Mouse (Mus musculus) limb, embryonic 14.5 days (tissue): ENCODE results near the gene 1600015I10Rik. TPM values are rescaled to one million over a fixed set of nuclear protein-coding genes. Genes with fewer than 3 reads are reported as not detected.
"Not testable (repeated sequence)": the region's sequence is repeated elsewhere in the genome, so short reads cannot be mapped to it uniquely, and the experiment has no call there.

ENCODE experiments used
- ATAC-seq: fragments of 200-750 bp; cut with Nextera tagmentation; 2 replicates; pipeline ENCODE4 v1.8.0; 2017; ENCODE audit warnings: low read depth, moderate number of reproducible peaks, moderate TSS enrichment; ENCODE audit not compliant: low FRiP score
- DNase-seq: peaks from one replicate; pipeline ENCODE4 v3.0.0-alpha.2; 2015; ENCODE audit warnings: low spot score
- H3K27ac ChIP-seq: fragments of 300-500 bp; sonication (generic); replicated peaks from 2 replicates; pipeline ENCODE4 v1.5.1; 2014; ENCODE audit warnings: low read depth, mild to moderate bottlenecking, low read length, moderate library complexity, mixed read lengths
- H3K27me3 ChIP-seq: fragments of 300-500 bp; sonication (generic); 2 replicates; pipeline ENCODE4 v1.6.1; 2014; ENCODE audit warnings: low read length, mixed read lengths; ENCODE audit not compliant: control insufficient read depth, insufficient read depth
- H3K36me3 ChIP-seq: fragments of 300-500 bp; sonication (generic); 2 replicates; pipeline ENCODE4 v1.6.1; 2014; ENCODE audit warnings: mild to moderate bottlenecking, low read length, moderate library complexity, mixed read lengths; ENCODE audit not compliant: control insufficient read depth, insufficient read depth
- H3K4me1 ChIP-seq: fragments of 300-500 bp; sonication (generic); 2 replicates; pipeline ENCODE4 v1.6.1; 2014; ENCODE audit warnings: antibody characterized with exemption, low read length, mixed read lengths; ENCODE audit not compliant: control insufficient read depth, insufficient read depth
- H3K4me2 ChIP-seq: fragments of 300-500 bp; sonication (generic); replicated peaks from 2 replicates; pipeline ENCODE4 v1.6.1; 2014; ENCODE audit warnings: low read depth, mild to moderate bottlenecking, low read length, moderate library complexity; ENCODE audit not compliant: severe bottlenecking
- H3K4me3 ChIP-seq: fragments of 300-500 bp; sonication (generic); replicated peaks from 2 replicates; pipeline ENCODE4 v1.5.1; 2014; ENCODE audit warnings: low read length
- H3K9ac ChIP-seq: fragments of 300-500 bp; sonication (generic); 2 replicates; pipeline ENCODE4 v1.6.1; 2014; ENCODE audit warnings: mild to moderate bottlenecking, low read depth, low read length, moderate library complexity; ENCODE audit not compliant: severe bottlenecking
- H3K9me3 ChIP-seq: fragments of 300-500 bp; sonication (generic); 2 replicates; pipeline ENCODE4 v1.6.1; 2016; ENCODE audit warnings: low read length; ENCODE audit not compliant: control insufficient read depth
- POLR2A ChIP-seq: fragments of 200-500 bp; IDR thresholded peaks from 2 replicates; pipeline ENCODE4 v1.8.0; 2012; ENCODE audit warnings: inconsistent platforms, mild to moderate bottlenecking, moderate library complexity, borderline replicate concordance; ENCODE audit not compliant: insufficient read depth, insufficient read length; ENCODE audit errors: extremely low read depth
- WGBS: fragments of 180-500 bp; shearing (Covaris S2); extraction: QIAGEN DNeasy Blood & Tissue Kit; methylation state at CpG from one replicate; pipeline ENCODE4 v1.1.7; 2014; 5-methylcytosine and 5-hydroxymethylcytosine counted together
- polyA plus RNA-seq, 2 experiments: library from polyadenylated mRNA; depleted of rRNA in 1 of 2; stranded (reverse) in 1 of 2; unstranded in 1 of 2; fragments of >200 nt; fragmentation: Nextera tagmentation in 1 of 2; extraction: Ambion mirVana in 1 of 2; gene quantifications; 2 replicates each; pipeline versions ENCODE4 v1.2.1 to v1.2.3; 2012 to 2014

The 1600015I10Rik gene
- polyA plus RNA-seq, 2 experiments = 0.04 TPM; not detected in 1

DNA sequence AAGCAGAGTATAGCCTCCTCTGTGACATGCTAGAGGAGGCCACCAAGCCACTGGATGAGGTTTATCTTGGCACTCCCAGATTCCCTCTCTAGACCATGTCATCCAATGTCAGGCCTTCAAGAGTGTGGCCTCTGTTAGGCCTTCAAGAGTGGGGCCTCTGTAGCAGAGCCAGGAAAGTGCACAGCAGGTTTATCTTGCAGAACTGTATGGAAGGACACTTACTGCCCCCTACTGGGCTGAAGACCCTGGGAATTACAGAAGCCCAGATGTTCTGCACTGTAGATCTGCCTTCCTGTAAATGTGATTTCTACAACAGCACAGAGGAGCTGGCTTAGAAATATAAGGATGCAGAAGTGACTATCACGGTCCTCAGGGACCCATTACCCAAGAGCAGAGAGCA, 25.3 kb downstream of the 1600015I10Rik start:
- Histone ChIP-seq H3K9me3 (no peaks in the 10 kb centered on the region), H3K27me3 (no peaks in the 10 kb centered on the region), H3K4me2 (no peak overlapping the region), H3K9ac (no peak overlapping the region), H3K4me1 (no peaks in the 10 kb centered on the region), H3K27ac (no peak overlapping the region), H3K36me3 (no peaks in the 10 kb centered on the region), H3K4me3 (no peak overlapping the region)
- ATAC-seq = no peak
- 46% methylated on average over 1 of the region's 1 CpGs for WGBS
- DNase-seq = peak; percentile 52
- TF ChIP-seq POLR2A = no peak

DNA sequence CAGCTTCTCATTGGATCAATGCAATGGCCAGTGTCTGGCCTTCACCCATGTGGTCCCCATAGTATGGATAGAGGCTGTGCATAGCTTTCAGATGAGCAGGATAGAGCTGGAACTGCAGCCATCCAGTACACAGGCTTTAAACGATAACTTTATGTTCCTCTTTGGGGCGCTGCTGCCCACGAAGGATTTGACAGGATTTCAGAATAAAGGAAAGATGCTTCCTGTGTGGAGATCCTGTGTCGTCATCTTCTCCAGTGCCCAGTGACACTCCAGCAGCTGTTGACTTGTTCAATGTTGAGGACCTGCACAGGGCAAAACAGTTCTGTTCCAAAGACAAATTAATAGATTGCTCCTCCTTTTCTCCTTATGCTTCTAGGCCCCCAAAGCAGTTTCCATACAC, 27.1 kb downstream of the 1600015I10Rik start:
- no peaks in the 10 kb centered on the region for H3K36me3 ChIP-seq
- H3K4me1 ChIP-seq = no peaks in the 10 kb centered on the region
- TF ChIP-seq POLR2A = no peak
- H3K4me2 ChIP-seq = no peak overlapping the region
- no peak for ATAC-seq
- no peaks in the 10 kb centered on the region for H3K27me3 ChIP-seq
- no peaks in the 10 kb centered on the region for H3K9me3 ChIP-seq
- no peak overlapping the region for H3K4me3 ChIP-seq
- no peak overlapping the region for H3K27ac ChIP-seq
- WGBS = 85% methylated on average over 4 of the region's 4 CpGs
- no peak overlapping the region for H3K9ac ChIP-seq
- DNase-seq = no peak

DNA sequence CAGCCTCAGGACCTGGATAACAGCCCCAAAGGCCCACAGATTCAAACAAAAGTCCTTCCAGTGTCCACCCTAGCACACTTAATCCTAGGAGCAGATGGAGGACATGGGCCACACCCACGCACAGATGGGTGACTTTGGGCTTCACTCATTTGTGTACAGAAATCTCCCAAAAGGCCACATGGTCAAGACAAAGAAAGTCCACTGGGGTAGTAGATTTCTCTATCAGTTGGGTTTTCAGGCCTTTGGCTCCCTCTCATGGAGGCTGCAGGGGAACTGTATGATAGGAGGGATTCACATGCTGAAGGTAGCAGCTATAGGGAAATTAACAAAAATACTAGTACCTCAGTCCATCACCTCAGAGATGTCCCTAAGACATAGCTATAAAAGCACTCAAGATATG, 28.4 kb downstream of the 1600015I10Rik start:
- Histone ChIP-seq H3K27me3 (no peaks in the 10 kb centered on the region), H3K4me3 (no peak overlapping the region), H3K27ac (no peak overlapping the region), H3K4me1 (no peaks in the 10 kb centered on the region), H3K9me3 (no peaks in the 10 kb centered on the region), H3K36me3 (no peaks in the 10 kb centered on the region), H3K9ac (no peak overlapping the region), H3K4me2 (no peak overlapping the region)
- DNase-seq = no peak
- TF ChIP-seq POLR2A = no peak
- ATAC-seq = no peak
- WGBS = 67% methylated on average over 1 of the region's 1 CpGs

DNA sequence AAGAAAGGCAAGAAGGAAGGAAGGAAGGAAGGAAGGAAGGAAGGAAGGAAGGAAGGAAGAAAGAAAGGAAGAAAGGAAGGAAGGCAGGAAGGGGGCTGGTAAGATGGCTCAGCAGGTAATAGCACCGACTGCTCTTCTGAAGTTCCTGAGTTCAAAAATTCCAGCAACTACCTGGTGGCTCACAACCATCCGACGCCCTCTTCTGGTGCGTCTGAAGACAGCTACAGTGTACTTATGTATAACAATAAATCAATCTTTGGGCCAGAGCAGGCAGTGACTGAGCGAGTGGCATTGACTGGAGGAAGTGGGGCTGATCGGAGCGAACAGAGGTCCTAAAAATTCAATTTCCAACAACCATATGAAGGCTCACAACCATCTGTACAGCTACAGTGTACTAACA, 29.5 kb downstream of the 1600015I10Rik start:
- not testable (repeated sequence) for ATAC-seq, H3K4me2 ChIP-seq, H3K9ac ChIP-seq, H3K27ac ChIP-seq, H3K4me1 ChIP-seq, H3K36me3 ChIP-seq, H3K4me3 ChIP-seq, DNase-seq, H3K27me3 ChIP-seq, H3K9me3 ChIP-seq
- 31% methylated on average over 7 of the region's 7 CpGs for WGBS

DNA sequence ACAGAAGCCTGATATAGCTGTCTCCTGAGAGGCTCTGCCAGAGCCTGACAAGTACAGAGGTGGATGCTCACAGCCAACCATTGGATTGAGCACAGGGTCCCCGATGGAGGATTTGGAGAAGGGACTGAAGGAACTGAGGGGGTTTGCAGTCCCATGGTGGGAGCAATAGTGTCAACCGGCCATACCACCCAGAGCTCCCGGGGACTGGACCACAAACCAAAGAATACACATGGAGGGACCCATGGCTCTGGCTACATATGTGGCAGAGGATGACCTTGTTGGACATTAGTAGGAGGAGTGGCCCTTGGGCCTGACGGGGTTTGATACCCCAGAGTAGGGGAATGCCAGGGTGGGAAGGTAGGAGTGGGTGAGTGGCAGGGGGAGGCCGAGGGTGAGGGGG, 37.0 kb downstream of the 1600015I10Rik start:
- DNase-seq, ATAC-seq, H3K4me3 ChIP-seq, H3K9ac ChIP-seq, H3K9me3 ChIP-seq, H3K36me3 ChIP-seq, H3K27me3 ChIP-seq, H3K4me2 ChIP-seq, H3K4me1 ChIP-seq, H3K27ac ChIP-seq: not testable (repeated sequence)
- WGBS = 88% methylated on average over 5 of the region's 5 CpGs

DNA sequence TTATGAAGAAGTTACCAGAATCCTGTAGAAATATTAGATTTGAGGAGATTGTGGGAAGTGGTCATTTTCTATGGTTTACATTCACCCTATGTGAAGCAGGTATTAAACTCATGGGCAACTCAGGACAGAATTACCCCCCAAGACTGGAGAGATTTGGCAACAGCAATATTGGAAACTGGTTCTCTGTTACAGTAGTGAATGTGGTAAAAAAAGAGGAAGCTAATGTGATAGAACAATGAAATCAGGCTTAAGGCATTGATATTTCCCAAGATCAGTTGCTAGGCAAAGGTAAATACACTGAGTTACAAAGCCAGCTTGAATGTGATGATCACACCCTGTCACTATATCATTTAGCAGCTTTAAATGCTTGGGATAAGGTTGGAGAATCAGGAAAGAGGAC, 38.2 kb downstream of the 1600015I10Rik start:
- DNase-seq = no peak
- Histone ChIP-seq H3K4me1 (no peaks in the 10 kb centered on the region), H3K4me3 (no peak overlapping the region), H3K9me3 (no peaks in the 10 kb centered on the region), H3K27ac (no peak overlapping the region), H3K9ac (no peak overlapping the region), H3K27me3 (no peaks in the 10 kb centered on the region), H3K36me3 (no peaks in the 10 kb centered on the region), H3K4me2 (no peak overlapping the region)
- TF ChIP-seq POLR2A = no peak
- no peak for ATAC-seq
